Mouse (Mus musculus): ENCODE measurements at regions not wholly inside any gene's neighbourhood (a gene's known extent, or its start where the extent isn't known, plus 50 kb on each side); places are given as distances from the start of the nearest gene placed in this dataset.

DNA sequence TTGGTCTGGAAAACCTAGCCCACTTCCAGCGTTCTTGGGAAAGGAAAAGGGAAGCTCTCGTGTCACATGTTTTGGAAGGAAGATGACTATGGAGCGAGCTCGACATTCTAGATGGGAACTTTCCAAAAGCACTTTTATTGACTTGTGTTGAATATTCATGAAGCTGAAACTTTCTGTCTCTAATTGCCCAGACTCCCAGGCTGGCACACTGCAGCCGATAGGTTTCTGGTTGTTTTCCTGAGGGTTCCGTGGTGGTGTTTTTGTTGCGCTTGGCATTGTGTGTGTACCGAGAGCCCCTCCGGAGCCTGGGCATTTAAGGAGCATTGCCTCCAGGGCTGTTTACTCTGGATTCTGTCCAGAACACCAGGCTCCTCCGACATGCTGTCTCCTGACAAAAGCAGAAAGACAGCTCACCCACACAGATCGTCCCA, 168.6 kb upstream of the Ankrd55 start:
- H3K4me3 ChIP-seq = no peak overlapping the region
- H3K9ac ChIP-seq (replicated peaks) = no peak overlapping the region
- H3K27ac ChIP-seq (replicated peaks) = 0 out of 2 replicates have a peak overlapping the region, but pooled peaks have one; percentile 18
- no peaks in the 10 kb centered on the region for H3K9me3 ChIP-seq
- H3K4me1 ChIP-seq = peaks cover 31% of the 10 kb centered on the region
- no peak overlapping the region; the same call in 1 of the 2 replicates for H3K4me2 ChIP-seq (replicated peaks)
- H3K36me3 ChIP-seq = no peaks in the 10 kb centered on the region
- WGBS = 15% methylated on average over 11 of the region's 11 CpGs
- peak; percentile 89 for ATAC-seq (replicated peaks)
- H3K27me3 ChIP-seq = peaks cover 9% of the 10 kb centered on the region; the same call in 1 of the 2 replicates

DNA sequence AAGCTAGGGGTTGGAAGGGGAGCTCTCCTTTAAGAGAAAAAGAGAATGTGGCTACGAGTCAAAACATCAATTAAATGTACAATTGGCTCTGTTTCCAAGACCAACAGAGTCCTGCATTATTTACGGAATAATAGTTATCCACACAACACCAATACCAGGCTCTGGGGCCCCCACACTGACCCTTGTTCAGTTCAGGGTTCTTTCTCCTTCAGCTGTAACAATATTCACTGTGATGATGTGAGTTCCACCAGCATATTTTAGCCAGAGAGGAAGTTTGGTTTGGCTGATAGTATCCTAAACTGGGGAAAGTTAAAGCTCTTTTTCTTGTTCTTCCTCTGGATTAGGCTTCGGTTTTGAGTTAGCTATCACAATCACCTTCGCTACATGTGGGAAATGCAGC, 167.9 kb upstream of the Ankrd55 start:
- no peak for ATAC-seq (replicated peaks)
- H3K4me2 ChIP-seq (replicated peaks) = no peak overlapping the region

DNA sequence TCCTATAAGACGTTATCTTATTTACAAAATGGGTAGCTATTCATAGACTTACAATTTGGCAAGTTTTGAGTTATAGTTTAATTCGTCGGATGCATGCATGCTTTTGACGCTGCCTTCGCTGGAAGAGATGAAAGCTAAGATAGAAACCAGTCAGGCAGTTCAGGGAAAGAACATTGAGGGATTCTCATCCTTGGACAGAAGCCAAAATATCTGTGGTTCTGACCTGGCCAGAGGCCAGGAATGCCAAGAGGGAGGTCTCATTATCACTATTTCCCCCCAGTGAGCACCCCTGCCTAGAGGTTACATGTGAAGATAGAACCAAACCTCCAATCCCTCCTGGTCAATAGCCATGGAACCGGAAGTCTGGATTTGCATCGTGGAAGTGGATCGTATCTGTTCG, 167.1 kb upstream of the Ankrd55 start:
- no peak for ATAC-seq (replicated peaks)
- H3K4me2 ChIP-seq (replicated peaks) = no peak overlapping the region
- 89% methylated on average over 9 of the region's 9 CpGs for WGBS
- no peak overlapping the region for H3K4me3 ChIP-seq
- H3K4me1 ChIP-seq = peaks cover 28% of the 10 kb centered on the region
- H3K27ac ChIP-seq (replicated peaks) = no peak overlapping the region
- H3K36me3 ChIP-seq = no peaks in the 10 kb centered on the region
- H3K9ac ChIP-seq (replicated peaks) = no peak overlapping the region
- no peaks in the 10 kb centered on the region for H3K9me3 ChIP-seq
- peaks cover 16% of the 10 kb centered on the region for H3K27me3 ChIP-seq

More for the DNA sequence above, 167.9 kb upstream of the Ankrd55 start:
- Histone ChIP-seq H3K36me3 (no peaks in the 10 kb centered on the region), H3K9me3 (no peaks in the 10 kb centered on the region), H3K4me3 (no peak overlapping the region), H3K4me1 (peaks cover 31% of the 10 kb centered on the region), H3K9ac (replicated peaks) (no peak overlapping the region), H3K27ac (replicated peaks) (0 out of 2 replicates have a peak overlapping the region, but pooled peaks have one; percentile 18), H3K27me3 (peaks cover 11% of the 10 kb centered on the region; the same call in 1 of the 2 replicates)
- 44% methylated on average over 4 of the region's 4 CpGs for WGBS

DNA sequence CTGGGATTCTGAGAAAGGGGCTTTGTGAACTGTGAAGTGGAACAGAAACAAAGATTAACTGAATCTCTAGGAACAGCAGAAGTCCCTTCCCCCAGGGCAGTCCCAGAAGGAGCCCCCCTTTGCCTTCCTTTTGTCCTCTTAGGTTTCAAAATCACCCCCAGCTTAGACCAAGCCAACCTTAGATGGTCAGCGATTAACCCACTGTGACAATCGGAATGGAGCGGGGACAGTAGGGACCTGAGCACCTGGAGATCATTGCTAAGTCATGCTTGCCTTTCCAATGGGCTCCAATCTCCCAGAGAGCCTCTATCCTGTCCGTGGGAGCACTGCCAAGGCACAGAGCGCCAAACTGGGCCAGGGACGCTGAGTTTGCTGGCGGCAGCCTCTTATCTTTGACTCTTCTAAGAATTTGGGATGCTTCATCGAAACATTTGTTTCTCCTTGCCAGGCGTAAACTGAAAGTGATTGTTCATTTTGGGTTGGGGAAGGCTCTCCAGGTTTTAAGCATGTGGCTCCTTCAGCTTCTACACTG, 165.3 kb upstream of the Ankrd55 start:
- Histone ChIP-seq H3K4me1 (peaks cover 23% of the 10 kb centered on the region), H3K9me3 (no peaks in the 10 kb centered on the region), H3K9ac (replicated peaks) (no peak overlapping the region), H3K4me2 (replicated peaks) (no peak overlapping the region), H3K4me3 (no peak overlapping the region), H3K27ac (replicated peaks) (no peak overlapping the region), H3K36me3 (no peaks in the 10 kb centered on the region), H3K27me3 (peaks cover 18% of the 10 kb centered on the region)
- 70% methylated on average over 9 of the region's 9 CpGs for WGBS
- no peak for ATAC-seq (replicated peaks)

- Histone ChIP-seq H3K4me2 (replicated peaks) (no peak overlapping the region), H3K9me3 (no peaks in the 10 kb centered on the region), H3K4me1 (peaks cover 4% of the 10 kb centered on the region; the same call in 1 of the 2 replicates), H3K27me3 (peaks cover 32% of the 10 kb centered on the region), H3K36me3 (no peaks in the 10 kb centered on the region), H3K27ac (replicated peaks) (no peak overlapping the region), H3K4me3 (no peak overlapping the region), H3K9ac (replicated peaks) (no peak overlapping the region)
- WGBS = 76% methylated on average over 14 of the region's 14 CpGs
- ATAC-seq (replicated peaks) = no peak
These were observed 162.3 kb upstream of the Ankrd55 start for GRCm38 (mm10) chr13:112125769-112126469.

GRCm38 (mm10) chr13:112130220-112130619, 158.0 kb upstream of the Ankrd55 start:
- Histone ChIP-seq H3K4me2 (replicated peaks) (no peak overlapping the region), H3K4me3 (no peak overlapping the region), H3K4me1 (peaks cover 7% of the 10 kb centered on the region), H3K27me3 (peaks cover 32% of the 10 kb centered on the region), H3K9ac (replicated peaks) (no peak overlapping the region), H3K9me3 (no peaks in the 10 kb centered on the region), H3K36me3 (no peaks in the 10 kb centered on the region), H3K27ac (replicated peaks) (no peak overlapping the region)
- WGBS = 84% methylated on average over 4 of the region's 4 CpGs
- ATAC-seq (replicated peaks) = no peak

DNA sequence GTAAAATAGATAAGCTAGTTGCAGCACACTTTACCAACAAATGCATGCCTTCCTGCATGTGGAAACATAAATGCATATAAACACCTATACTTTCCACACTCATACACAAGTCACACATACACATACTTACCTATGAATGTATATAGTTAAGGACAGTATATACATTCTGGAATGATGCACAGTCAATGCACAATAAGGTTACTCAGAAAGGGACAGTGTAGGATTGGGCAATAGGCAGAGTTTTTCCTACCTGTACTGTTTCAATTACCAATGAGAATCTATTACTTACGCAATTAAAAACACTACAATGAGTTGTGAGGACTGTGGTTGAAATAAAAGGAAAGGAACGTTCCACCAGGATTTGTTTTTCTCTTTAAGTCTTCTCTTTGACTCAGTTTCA, 157.5 kb upstream of the Ankrd55 start:
- ATAC-seq (replicated peaks) = no peak
- Histone ChIP-seq H3K9me3 (no peaks in the 10 kb centered on the region), H3K27me3 (peaks cover 27% of the 10 kb centered on the region), H3K9ac (replicated peaks) (no peak overlapping the region), H3K4me2 (replicated peaks) (no peak overlapping the region), H3K27ac (replicated peaks) (no peak overlapping the region), H3K4me1 (peaks cover 7% of the 10 kb centered on the region), H3K36me3 (no peaks in the 10 kb centered on the region), H3K4me3 (no peak overlapping the region)
- 57% methylated on average over 2 of the region's 2 CpGs for WGBS

DNA sequence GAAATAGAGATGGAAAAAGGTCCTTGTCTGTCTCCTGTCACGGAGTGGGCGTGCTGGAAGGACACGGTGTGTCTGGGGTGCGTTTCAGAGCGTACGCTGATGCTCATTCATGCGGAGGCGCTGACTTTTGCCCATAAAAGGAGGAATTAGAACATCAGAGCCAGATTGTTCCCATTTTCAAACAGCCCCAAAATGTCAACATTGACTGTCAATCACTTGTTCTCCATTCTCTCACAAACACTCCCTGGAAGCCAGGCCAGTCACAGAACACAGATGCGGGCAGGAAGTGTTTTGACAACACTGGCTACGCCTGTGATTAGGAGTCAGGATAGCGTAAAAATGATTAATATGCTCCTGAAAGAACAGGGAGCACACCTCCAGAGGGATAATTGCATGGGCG, 157.1 kb upstream of the Ankrd55 start:
- H3K4me1 ChIP-seq = peaks cover 7% of the 10 kb centered on the region
- no peak overlapping the region for H3K4me2 ChIP-seq (replicated peaks)
- H3K27ac ChIP-seq (replicated peaks) = no peak overlapping the region
- WGBS = 20% methylated on average over 12 of the region's 12 CpGs
- H3K4me3 ChIP-seq = no peak overlapping the region
- H3K27me3 ChIP-seq = peaks cover 25% of the 10 kb centered on the region
- peak; percentile 58; the same call in 1 of the 2 replicates for ATAC-seq (replicated peaks)
- no peaks in the 10 kb centered on the region for H3K9me3 ChIP-seq
- no peaks in the 10 kb centered on the region for H3K36me3 ChIP-seq
- H3K9ac ChIP-seq (replicated peaks) = no peak overlapping the region

- Histone ChIP-seq H3K4me3 (no peak overlapping the region), H3K4me2 (replicated peaks) (no peak overlapping the region), H3K4me1 (peaks cover 7% of the 10 kb centered on the region), H3K9me3 (no peaks in the 10 kb centered on the region), H3K27ac (replicated peaks) (no peak overlapping the region), H3K27me3 (peaks cover 17% of the 10 kb centered on the region), H3K9ac (replicated peaks) (no peak overlapping the region), H3K36me3 (no peaks in the 10 kb centered on the region)
- no peak for ATAC-seq (replicated peaks)
- WGBS = 93% methylated on average over 2 of the region's 2 CpGs
These were observed 154.5 kb upstream of the Ankrd55 start for GRCm38 (mm10) chr13:112133736-112134135.

DNA sequence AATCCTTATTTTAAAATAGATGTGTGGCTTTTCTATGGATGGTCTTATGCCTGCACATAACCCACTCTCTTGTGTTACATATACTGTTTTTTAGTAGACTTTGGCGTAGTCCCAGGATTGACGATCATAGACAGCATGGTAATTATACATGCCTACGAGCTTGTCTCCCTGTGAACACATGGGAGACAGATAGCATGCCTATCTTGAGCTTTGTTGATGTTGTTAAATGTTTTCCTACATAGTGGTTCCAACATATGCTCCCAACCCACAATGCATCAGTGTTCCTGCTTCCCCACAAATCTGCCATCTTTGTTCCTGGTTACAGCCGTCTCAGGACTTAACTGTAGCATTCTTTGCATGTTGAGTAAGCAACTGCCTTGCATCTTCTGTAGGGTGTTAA, 153.6 kb upstream of the Ankrd55 start:
- peak; percentile 70 for ATAC-seq (replicated peaks)
- no peak overlapping the region for H3K9ac ChIP-seq (replicated peaks)
- WGBS = 66% methylated on average over 4 of the region's 4 CpGs

GRCm38 (mm10) chr13:112135777-112136176, 152.5 kb upstream of the Ankrd55 start:
- Histone ChIP-seq H3K4me3 (no peak overlapping the region), H3K4me2 (replicated peaks) (no peak overlapping the region), H3K27ac (replicated peaks) (no peak overlapping the region), H3K9ac (replicated peaks) (no peak overlapping the region), H3K4me1 (peaks cover 7% of the 10 kb centered on the region), H3K9me3 (no peaks in the 10 kb centered on the region), H3K27me3 (peaks cover 3% of the 10 kb centered on the region; the same call in 1 of the 2 replicates), H3K36me3 (no peaks in the 10 kb centered on the region)
- WGBS = 57% methylated on average over 5 of the region's 5 CpGs
- ATAC-seq (replicated peaks) = no peak

More for the DNA sequence above, 153.6 kb upstream of the Ankrd55 start:
- Histone ChIP-seq H3K27ac (replicated peaks) (no peak overlapping the region), H3K36me3 (no peaks in the 10 kb centered on the region), H3K4me3 (no peak overlapping the region), H3K4me1 (peaks cover 7% of the 10 kb centered on the region), H3K9me3 (no peaks in the 10 kb centered on the region), H3K27me3 (peaks cover 11% of the 10 kb centered on the region), H3K4me2 (replicated peaks) (no peak overlapping the region)

GRCm38 (mm10) chr13:112136850-112137249, 151.4 kb upstream of the Ankrd55 start:
- no peak overlapping the region for H3K9ac ChIP-seq (replicated peaks)
- no peak overlapping the region for H3K27ac ChIP-seq (replicated peaks)
- H3K9me3 ChIP-seq = no peaks in the 10 kb centered on the region
- H3K4me1 ChIP-seq = no peaks in the 10 kb centered on the region
- H3K36me3 ChIP-seq = no peaks in the 10 kb centered on the region
- no peak overlapping the region for H3K4me2 ChIP-seq (replicated peaks)
- WGBS = 51% methylated on average over 1 of the region's 1 CpGs
- no peak for ATAC-seq (replicated peaks)
- peaks cover 3% of the 10 kb centered on the region; the same call in 1 of the 2 replicates for H3K27me3 ChIP-seq
- H3K4me3 ChIP-seq = no peak overlapping the region
